In genomic region chr2:84797833-84798492, GRCm38 (mm10) we compare ENCODE assay signal across 8 mouse cellular contexts. TPM values are rescaled to one million over a fixed set of nuclear protein-coding genes. Genes with fewer than 3 reads are reported as not detected.
DNase-seq lines count a peak whose midpoint lies in the region; ATAC-seq and TF ChIP-seq lines count a peak whose summit lies in the region.

No protein-coding gene starts in this region.

- peak; percentile 81 for TF ChIP-seq CTCF in G1E (IDR thresholded peaks at IDR 0.05; ENCODE audit: low read depth, low read length)

- intact Hi-C loops in heart, postnatal 36 days (cut with DNase I) = loop anchor here (2.0 to 5.0 kb wide), 4 partner anchors 36 to 341 kb away; partner anchors contain the start of genes Gm19426, Gm28635, Med19 and Tmx2

- DNase-seq in G1E (ENCODE audit: low spot score) = no peak
- peak; percentile 84 for DNase-seq in cerebellum, adult 11-12 months
- peak; percentile 80 to 81 for DNase-seq in heart, postnatal 36 days
- peak; percentile 73 to 94 for DNase-seq in layer of hippocampus, adult 18-20 months (ENCODE audit: low spot score in 2 of 2)
- peak; percentile 76 to 80 for DNase-seq in lung, adult 18-20 months
- peak; percentile 86 for DNase-seq in testis, postnatal 10 days (ENCODE audit: low spot score)

- H3K4me2 ChIP-seq in forebrain, embryonic 16.5 days (ENCODE audit: low read length) = peak overlapping the region; percentile 98
- peak overlapping the region; percentile 92 for H3K4me2 ChIP-seq in neural tube, embryonic 14.5 days (ENCODE audit: low read depth, low read length)

- peaks cover 10% of the 10 kb centered on the region for H3K36me3 ChIP-seq in G1E (replicated peaks)
- H3K36me3 ChIP-seq in forebrain, embryonic 16.5 days (ENCODE audit: control insufficient read depth, insufficient read depth) = no peaks in the 10 kb centered on the region
- no peaks in the 10 kb centered on the region for H3K36me3 ChIP-seq in neural tube, embryonic 14.5 days (ENCODE audit: control insufficient read depth, insufficient read depth, low read length)

- peaks cover 19% of the 10 kb centered on the region for H3K9me3 ChIP-seq in G1E (replicated peaks)
- no peaks in the 10 kb centered on the region for H3K9me3 ChIP-seq in forebrain, embryonic 16.5 days (ENCODE audit: control insufficient read depth, low read length)
- no peaks in the 10 kb centered on the region for H3K9me3 ChIP-seq in neural tube, embryonic 14.5 days (ENCODE audit: control insufficient read depth, low read length)

- H3K4me1 ChIP-seq in G1E (ENCODE audit: insufficient read depth, low read depth, low read length) = peaks cover 43% of the 10 kb centered on the region
- peaks cover 5% of the 10 kb centered on the region; the same call in 1 of the 2 replicates for H3K4me1 ChIP-seq in forebrain, embryonic 16.5 days (replicated peaks; ENCODE audit: control insufficient read depth, insufficient read depth, low read length)
- no peaks in the 10 kb centered on the region for H3K4me1 ChIP-seq in neural tube, embryonic 14.5 days (ENCODE audit: control insufficient read depth, insufficient read depth, low read length)

- H3K27ac ChIP-seq in forebrain, embryonic 16.5 days (ENCODE audit: low read length) = no peak overlapping the region
- H3K27ac ChIP-seq in neural tube, embryonic 14.5 days (ENCODE audit: low read depth, low read length) = no peak overlapping the region

- H3K9ac ChIP-seq in forebrain, embryonic 16.5 days (replicated peaks; ENCODE audit: low read depth, low read length) = peak overlapping the region; percentile 71; the same call in 1 of the 2 replicates
- peak overlapping the region; percentile 58 for H3K9ac ChIP-seq in neural tube, embryonic 14.5 days (replicated peaks; ENCODE audit: low read depth, low read length)

- H3K27me3 ChIP-seq in G1E (ENCODE audit: insufficient read depth, low read length) = no peaks in the 10 kb centered on the region
- H3K27me3 ChIP-seq in forebrain, embryonic 16.5 days (replicated peaks; ENCODE audit: control insufficient read depth, insufficient read depth, low read length) = no peaks in the 10 kb centered on the region
- H3K27me3 ChIP-seq in neural tube, embryonic 14.5 days (ENCODE audit: control insufficient read depth, insufficient read depth, low read length) = no peaks in the 10 kb centered on the region

- ATAC-seq in G1E (ENCODE audit: extremely low read depth, insufficient number of reproducible peaks, low FRiP score, poor library complexity, severe bottlenecking) = no peak
- peak; percentile 65 for ATAC-seq in forebrain, embryonic 16.5 days
- peak; percentile 66 for ATAC-seq in neural tube, embryonic 14.5 days (ENCODE audit: low read depth)

- peak overlapping the region; percentile 82 for H3K4me3 ChIP-seq in G1E (ENCODE audit: low read depth, low read length)
- peak overlapping the region; percentile 60 for H3K4me3 ChIP-seq in forebrain, embryonic 16.5 days (replicated peaks; ENCODE audit: low read length)
- H3K4me3 ChIP-seq in neural tube, embryonic 14.5 days (ENCODE audit: low read depth, low read length) = peak overlapping the region; percentile 52

- WGBS in forebrain, embryonic 16.5 days = 8% methylated on average over 13 of the region's 13 CpGs
- 10% methylated on average over 13 of the region's 13 CpGs for WGBS in neural tube, embryonic 14.5 days

RNA-seq across cellular contexts. Expression of gene Ube2l6, which starts 0.7 kb away (rescaled TPM):
- total RNA-seq in G1E (2014; fragmentation: Nextera tagmentation) = 37.2 and 74.5 TPM in 2 replicates
- total RNA-seq in G1E (2017) = 20.2 and 22.5 TPM in 2 replicates
- polyA plus RNA-seq in G1E (2012) = 1.2 and 2.5 TPM in 2 replicates
- polyA plus RNA-seq in forebrain, embryonic 16.5 days (2015; fragmentation: Nextera tagmentation; extraction: Ambion mirVana) = 21.2 and 28.1 TPM in 2 replicates
- 10 to 100 TPM; 36.0 to 38.6 TPM for total RNA-seq in heart, postnatal 36 days (2021)
- total RNA-seq in layer of hippocampus, adult 18-20 months (2021) = 1 to 10 TPM; 4.8 to 5.9 TPM
- 16.3 and 16.7 TPM in 2 replicates for polyA plus RNA-seq in neural tube, embryonic 14.5 days (2014; fragmentation: Nextera tagmentation; extraction: Ambion mirVana)

RNA-seq across cellular contexts. Expression of gene Serping1, which starts 22.7 kb away (rescaled TPM):
- not detected in 2 replicates for total RNA-seq in G1E (2014; fragmentation: Nextera tagmentation)
- not detected in 2 replicates for total RNA-seq in G1E (2017)
- not detected in 2 replicates for polyA plus RNA-seq in G1E (2012)
- 25.0 and 26.9 TPM in 2 replicates for polyA plus RNA-seq in forebrain, embryonic 16.5 days (2015; fragmentation: Nextera tagmentation; extraction: Ambion mirVana)
- 10 to 100 TPM; 81.1 to 84.3 TPM for total RNA-seq in heart, postnatal 36 days (2021)
- 1 to 10 TPM; 5.9 to 7.5 TPM for total RNA-seq in layer of hippocampus, adult 18-20 months (2021)
- polyA plus RNA-seq in neural tube, embryonic 14.5 days (2014; fragmentation: Nextera tagmentation; extraction: Ambion mirVana) = 15.7 and 34.8 TPM in 2 replicates

RNA-seq across cellular contexts. Expression of gene Smtnl1, which starts 24.5 kb away (rescaled TPM):
- total RNA-seq in G1E (2014; fragmentation: Nextera tagmentation) (not detected in 2 replicates), G1E (2017) (not detected in 2 replicates)
- polyA plus RNA-seq in G1E (2012) = not detected in 2 replicates
- not detected in 2 replicates for polyA plus RNA-seq in forebrain, embryonic 16.5 days (2015; fragmentation: Nextera tagmentation; extraction: Ambion mirVana)
- not detected for total RNA-seq in heart, postnatal 36 days (2021)
- total RNA-seq in layer of hippocampus, adult 18-20 months (2021) = not detected
- polyA plus RNA-seq in neural tube, embryonic 14.5 days (2014; fragmentation: Nextera tagmentation; extraction: Ambion mirVana) = not detected in 2 replicates

RNA-seq across cellular contexts. Expression of gene Timm10, which starts 28.8 kb away (rescaled TPM):
- 13.5 and 21.0 TPM in 2 replicates for total RNA-seq in G1E (2014; fragmentation: Nextera tagmentation)
- 51.5 and 54.9 TPM in 2 replicates for total RNA-seq in G1E (2017)
- polyA plus RNA-seq in G1E (2012) = 13.3 and 19.5 TPM in 2 replicates
- 58.0 and 69.5 TPM in 2 replicates for polyA plus RNA-seq in forebrain, embryonic 16.5 days (2015; fragmentation: Nextera tagmentation; extraction: Ambion mirVana)
- total RNA-seq in heart, postnatal 36 days (2021) = 100 to 1,000 TPM; 105 to 106 TPM
- total RNA-seq in layer of hippocampus, adult 18-20 months (2021) = 10 to 100 TPM; 52.0 to 57.7 TPM
- 63.8 and 89.4 TPM in 2 replicates for polyA plus RNA-seq in neural tube, embryonic 14.5 days (2014; fragmentation: Nextera tagmentation; extraction: Ambion mirVana)

RNA-seq across cellular contexts. Expression of gene Slc43a1, which starts 40.7 kb away (rescaled TPM):
- total RNA-seq in G1E (2014; fragmentation: Nextera tagmentation) (0.29 and 62.5 TPM in 2 replicates), G1E (2017) (0.05 and 0.12 TPM in 2 replicates)
- 0.03 TPM in 1 of 2 replicates, not detected in the other for polyA plus RNA-seq in G1E (2012)
- 2.6 and 3.1 TPM in 2 replicates for polyA plus RNA-seq in forebrain, embryonic 16.5 days (2015; fragmentation: Nextera tagmentation; extraction: Ambion mirVana)
- total RNA-seq in heart, postnatal 36 days (2021) = 1 to 10 TPM; 2.1 to 2.5 TPM
- under 1 TPM; 0.15 to 0.27 TPM for total RNA-seq in layer of hippocampus, adult 18-20 months (2021)
- polyA plus RNA-seq in neural tube, embryonic 14.5 days (2014; fragmentation: Nextera tagmentation; extraction: Ambion mirVana) = 0.63 and 1.8 TPM in 2 replicates

Comparison
In these comparisons a context has a peak if more than half of its experiments do, and no peak if none do; other contexts are left out.
1. RNA of gene Serping1, which starts 22.7 kb away (total RNA-seq): 81.1 to 84.3 TPM in heart, postnatal 36 days; 5.9 to 7.5 TPM in layer of hippocampus, adult 18-20 months and not detected in G1E; every median in the first group is over 4 times any median in the second.
2. Peak in every context shown above with its lines, with median percentiles within 50 percentile points of each other: H3K4me3 ChIP-seq.